Mouse (Mus musculus) embryonic stem cell, embryonic (primary cell): ENCODE measurements at regions not wholly inside any gene's neighbourhood (a gene's known extent, or its start where the extent isn't known, plus 50 kb on each side); places are given as distances from the start of the nearest gene placed in this dataset.

Experiments used
- CTCF ChIA-PET, 4 experiments: fragments of 300-600 bp in 2 of 4; fragments of 350-600 bp in 2 of 4; sonication (Branson Sonifier 250); formaldehyde crosslinking; loops; one replicate each; lab custom pipeline; 2022; ENCODE audit warnings: inconsistent platforms in 2 of 4; lab: Charles Lee
- POLR2A ChIA-PET, 4 experiments: fragments of 300-600 bp in 2 of 4; fragments of 350-600 bp in 2 of 4; sonication (Branson Sonifier 250); formaldehyde crosslinking; loops; one replicate each; lab custom pipeline; 2022; ENCODE audit warnings: antibody characterized with exemption in 4 of 4, inconsistent platforms in 1 of 4; lab: Charles Lee

DNA sequence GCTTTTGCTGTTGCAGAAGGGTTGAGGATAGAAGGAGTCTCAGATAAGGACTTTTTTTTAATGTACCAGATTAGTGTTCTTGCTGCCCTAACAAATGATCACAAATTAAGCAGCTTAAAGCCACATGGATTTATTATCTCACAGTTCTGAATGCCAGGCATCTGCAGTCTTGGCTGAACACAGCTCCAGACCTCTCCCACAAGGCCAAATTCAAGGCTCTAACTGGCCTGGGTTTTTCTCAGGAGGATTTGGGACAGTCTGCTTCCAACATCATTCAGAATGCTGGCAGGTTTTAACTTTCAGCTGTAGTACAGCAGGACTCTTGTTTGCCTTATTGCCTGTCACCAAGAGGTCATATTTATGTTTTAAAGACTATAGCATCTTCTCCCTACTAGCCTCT, 329.7 kb upstream of the Chrm2 start:
- ChIA-PET POLR2A (no interaction called here), CTCF (no interaction called here)

DNA sequence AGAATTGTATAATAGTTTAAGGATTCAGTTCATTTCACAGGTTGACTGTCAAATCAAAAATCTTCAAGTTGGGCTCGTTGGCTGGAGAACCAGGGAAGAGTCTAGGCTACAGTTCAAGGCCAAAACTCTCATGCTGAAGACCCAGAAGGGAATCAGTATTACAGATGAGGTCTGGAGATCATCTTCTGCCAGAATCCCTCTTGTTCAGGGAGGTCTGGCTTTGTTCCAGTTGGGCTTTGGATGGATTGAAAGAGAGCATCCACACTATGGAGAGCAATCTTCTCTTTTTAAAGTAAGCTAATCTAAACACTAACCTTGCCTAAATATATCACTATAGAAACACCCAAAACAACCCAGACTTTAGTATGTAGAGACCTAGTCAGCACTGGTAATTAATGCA, 327.5 kb upstream of the Chrm2 start:
- CTCF ChIA-PET = no interaction called here

DNA sequence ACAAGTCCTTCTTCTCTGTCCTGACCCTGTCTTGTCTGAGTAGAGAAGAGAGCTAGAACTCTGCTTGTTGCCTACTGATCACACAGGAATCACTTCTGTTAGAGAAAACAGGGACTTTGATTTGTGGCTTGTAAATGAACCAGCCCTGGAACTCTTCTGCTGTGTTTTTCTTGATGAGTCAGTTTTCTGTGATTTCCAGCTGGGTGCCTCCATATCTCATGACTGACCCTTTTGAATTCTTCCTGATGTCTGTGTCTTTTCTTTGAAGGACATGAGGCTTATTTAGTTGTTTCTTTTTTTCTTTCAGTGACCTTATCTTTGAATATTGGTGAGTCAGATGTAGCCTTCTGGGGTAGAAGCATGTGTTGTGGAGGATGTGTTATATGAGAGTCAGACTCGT, 323.0 kb upstream of the Chrm2 start:
- POLR2A ChIA-PET = no interaction called here
- CTCF ChIA-PET = no interaction called here

More for the DNA sequence above, 327.5 kb upstream of the Chrm2 start:
- POLR2A ChIA-PET = no interaction called here

DNA sequence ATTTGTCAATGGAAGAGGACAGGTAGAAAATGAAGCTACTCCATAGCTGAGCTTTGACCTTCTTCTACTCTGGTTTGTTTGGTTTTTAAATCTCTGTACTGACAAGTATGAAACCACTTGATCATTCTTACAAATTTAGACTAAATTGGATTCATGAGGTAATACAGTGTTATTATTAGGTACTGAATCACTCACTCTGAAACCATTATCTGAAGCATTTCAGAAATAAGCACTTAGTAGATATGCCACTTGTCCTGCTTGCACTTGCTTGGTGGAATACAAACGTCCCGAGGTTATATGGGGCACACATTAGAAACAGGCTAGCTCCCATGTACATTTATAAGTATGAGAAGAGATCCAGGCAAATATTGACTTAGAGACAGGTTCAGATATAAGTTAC, 319.2 kb upstream of the Chrm2 start:
- POLR2A ChIA-PET = no interaction called here
- CTCF ChIA-PET = no interaction called here

DNA sequence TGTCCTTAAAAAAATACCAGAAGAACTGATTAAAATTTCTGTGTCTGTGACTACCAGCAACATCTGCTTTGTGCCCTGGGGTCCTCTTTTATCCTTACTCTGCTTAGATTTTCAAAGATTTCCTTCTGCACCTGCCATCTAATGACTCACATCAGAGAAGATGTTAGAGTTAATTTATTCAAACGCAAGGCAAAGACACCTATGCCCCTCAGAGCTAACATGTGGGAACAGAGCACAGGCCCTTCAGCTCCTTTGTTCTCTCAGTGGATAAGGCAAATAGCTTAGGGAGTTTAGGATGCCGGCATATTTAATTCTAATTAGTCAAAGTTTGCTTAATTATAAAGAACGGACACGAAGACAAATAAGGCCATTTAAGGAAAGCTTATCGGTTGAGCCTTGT, 308.3 kb upstream of the Chrm2 start:
- ChIA-PET CTCF (interaction anchor here in 1 of 4 experiments (0.6 kb wide), 1 partner anchor 235 kb away, joined by 4 read pairs; no protein-coding TSS in a partner anchor), POLR2A (no interaction called here)

DNA sequence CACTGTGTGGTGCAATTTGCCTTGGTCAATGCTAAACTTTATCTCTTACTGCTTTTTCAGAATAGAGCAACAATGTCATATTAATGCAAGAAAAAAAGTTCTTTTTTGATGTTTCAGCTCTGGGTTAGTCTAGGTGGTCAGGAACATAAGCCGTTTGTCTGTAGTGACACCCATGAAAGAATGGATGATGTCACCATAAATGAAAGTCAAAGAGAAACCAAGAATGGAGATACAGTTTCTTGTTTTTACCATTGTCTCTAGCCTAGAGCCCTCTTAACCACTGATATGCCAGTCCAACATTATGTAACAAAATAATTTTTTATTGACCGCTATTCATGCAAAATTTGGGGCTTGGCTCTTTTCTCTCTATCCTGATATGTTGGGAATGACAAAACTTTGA, 294.3 kb upstream of the Chrm2 start:
- ChIA-PET CTCF (no interaction called here), POLR2A (no interaction called here)

DNA sequence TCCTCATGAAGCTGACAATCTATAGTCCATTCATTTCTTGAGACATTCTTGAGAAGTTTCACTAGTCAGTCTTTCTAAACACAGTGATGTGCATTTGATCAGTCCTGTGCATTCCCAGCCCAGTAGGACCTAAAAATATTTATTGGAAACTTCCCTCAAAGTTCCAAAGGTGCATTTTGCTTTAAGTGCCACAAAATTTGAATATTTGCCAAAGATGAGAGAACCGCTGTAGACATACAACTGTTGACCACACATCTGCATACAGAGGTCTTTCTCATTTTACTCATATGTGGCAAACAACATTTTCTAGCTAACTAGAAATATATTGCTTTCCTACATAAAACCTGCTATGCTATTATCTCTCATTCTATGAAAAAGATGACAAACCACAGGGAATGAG, 293.8 kb upstream of the Chrm2 start:
- ChIA-PET CTCF (no interaction called here), POLR2A (no interaction called here)

DNA sequence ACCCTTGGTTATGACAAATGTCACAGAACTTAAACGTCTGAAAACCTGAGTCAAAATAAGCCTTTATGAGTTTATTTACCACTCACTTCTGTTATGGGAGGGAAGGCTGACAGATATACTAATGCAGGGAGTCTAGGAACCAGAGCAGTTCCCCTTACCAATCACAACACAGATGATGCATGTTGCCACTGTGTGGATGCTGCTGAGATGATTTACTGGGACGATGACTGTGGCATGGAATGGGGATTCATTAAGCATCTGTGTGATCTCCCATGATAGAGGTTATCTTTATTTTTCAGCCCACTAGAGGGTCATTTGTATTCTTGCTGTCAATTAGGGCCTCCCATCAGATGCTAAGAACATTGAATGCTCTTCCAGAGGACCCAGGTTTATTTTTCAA, 290.5 kb upstream of the Chrm2 start:
- CTCF ChIA-PET = no interaction called here
- POLR2A ChIA-PET = no interaction called here

DNA sequence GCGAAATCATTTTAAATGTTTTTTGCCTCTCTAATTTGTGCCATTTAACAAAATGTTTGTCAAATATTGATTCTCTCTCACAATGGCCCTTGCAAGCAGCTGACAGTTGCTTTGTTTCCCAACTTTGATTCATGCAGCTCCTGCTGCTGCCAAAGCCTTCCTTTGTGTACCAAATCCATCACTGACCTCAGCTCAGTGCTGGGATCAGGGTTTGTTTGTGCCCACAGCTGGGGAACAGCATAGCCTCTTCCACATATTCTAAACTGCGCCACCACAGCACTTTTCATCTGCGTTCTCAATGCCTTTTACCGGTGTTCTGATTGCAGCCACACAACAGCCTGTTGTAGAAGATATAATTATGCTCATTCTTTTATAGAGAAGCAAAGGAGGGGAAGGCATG, 289.7 kb upstream of the Chrm2 start:
- ChIA-PET POLR2A (no interaction called here), CTCF (interaction anchor here in 1 of 4 experiments (0.6 kb wide), 1 partner anchor 154 kb away, joined by 3 read pairs; no protein-coding TSS in a partner anchor)

DNA sequence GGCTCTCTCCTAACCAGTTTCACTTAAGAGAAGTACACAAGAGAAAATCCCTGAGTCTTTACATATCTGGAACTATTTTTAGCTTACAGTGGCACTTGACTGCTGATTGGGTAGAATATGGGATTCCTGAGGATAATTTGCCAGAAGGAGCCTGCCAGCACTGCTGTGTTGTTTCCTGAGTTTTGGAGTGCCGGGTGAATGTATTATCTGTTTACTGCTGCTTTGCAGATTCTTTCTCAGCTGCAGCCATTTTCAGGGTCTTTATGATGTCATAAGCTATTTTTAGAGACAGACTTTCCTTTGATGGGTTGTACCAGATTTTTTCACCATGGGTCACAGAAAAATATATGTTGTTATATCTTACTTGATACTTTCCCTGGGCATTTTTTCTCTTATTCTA, 279.1 kb upstream of the Chrm2 start:
- POLR2A ChIA-PET = no interaction called here
- CTCF ChIA-PET = no interaction called here

DNA sequence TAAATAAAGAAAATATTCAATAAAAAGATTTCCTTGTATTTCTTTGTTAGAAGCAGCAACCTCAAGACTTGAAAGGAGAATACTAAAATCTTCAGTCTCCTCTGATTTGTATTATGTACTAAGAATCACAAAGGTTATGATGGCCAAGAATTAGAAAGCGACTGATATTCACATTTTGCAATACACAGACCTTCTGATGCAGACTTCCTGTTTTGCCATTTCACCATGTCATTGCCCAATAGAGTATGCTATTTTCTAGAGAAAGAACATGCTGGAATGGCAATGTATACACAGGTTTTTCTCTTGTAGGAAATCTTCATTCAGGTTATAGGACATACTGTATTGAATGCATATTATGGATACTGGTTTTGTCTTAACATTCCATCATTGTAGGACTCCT, 250.7 kb upstream of the Chrm2 start:
- POLR2A ChIA-PET = no interaction called here
- CTCF ChIA-PET = no interaction called here

DNA sequence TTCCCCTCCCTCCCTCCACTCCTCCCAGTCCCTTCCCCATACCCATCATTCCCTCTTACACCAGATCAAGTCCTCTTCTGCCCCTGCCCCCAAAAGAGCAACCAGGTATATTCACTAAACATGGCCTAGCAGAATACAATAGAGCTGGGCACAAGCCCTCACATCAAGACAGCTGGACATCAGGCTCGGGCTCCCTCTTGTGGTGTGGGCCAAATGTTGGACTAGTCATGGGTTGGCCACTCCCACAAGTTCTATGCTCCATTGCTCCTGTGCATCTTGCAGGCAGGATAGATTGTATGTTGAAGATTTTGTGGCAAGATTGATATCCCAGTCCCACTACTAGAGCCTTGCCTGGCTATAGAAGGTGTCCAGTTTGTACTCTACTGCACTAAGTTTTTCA, 240.6 kb upstream of the Chrm2 start:
- ChIA-PET POLR2A (no interaction called here), CTCF (no interaction called here)

DNA sequence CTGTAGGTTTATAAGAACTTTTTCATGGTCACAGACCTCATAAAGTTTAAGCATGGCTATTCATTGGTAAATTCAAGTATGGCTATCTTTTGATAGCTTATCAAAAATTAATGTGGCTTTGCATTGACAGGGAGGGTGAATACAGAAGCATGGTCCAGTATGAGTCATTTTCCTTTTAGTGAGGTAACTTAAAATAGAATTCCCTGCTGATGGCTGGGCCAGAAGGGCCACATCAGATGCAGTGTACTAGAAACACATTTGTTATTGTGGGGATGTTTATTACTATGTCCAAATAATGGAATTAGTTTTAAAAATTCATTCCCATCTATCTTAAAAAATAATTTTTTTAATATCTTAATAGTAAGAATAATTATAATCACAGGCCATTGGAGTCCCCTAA, 213.4 kb upstream of the Chrm2 start:
- CTCF ChIA-PET = no interaction called here
- POLR2A ChIA-PET = interaction anchor here in 1 of 4 experiments (0.5 kb wide), 1 partner anchor 77 kb away, joined by 4 read pairs; no protein-coding TSS in a partner anchor

DNA sequence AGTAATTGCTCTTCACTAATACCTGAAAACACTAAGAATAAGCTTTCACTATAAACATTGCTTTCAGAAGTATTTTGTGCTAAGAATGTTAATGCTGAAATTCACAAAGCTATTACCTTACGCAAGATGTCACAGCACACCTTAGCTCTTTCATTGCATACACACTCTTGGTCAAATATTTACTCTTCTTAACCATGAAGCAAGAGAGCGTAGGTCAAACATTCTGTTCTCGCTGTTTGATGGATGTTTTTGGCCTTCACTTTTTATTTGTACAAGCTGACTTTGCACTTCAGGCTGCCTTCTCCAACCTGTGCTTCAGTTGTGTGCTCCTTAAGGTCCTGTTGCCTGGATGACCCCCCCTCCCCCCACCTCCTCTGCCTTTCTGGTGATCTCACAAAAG, 212.8 kb upstream of the Chrm2 start:
- ChIA-PET POLR2A (no interaction called here), CTCF (no interaction called here)

DNA sequence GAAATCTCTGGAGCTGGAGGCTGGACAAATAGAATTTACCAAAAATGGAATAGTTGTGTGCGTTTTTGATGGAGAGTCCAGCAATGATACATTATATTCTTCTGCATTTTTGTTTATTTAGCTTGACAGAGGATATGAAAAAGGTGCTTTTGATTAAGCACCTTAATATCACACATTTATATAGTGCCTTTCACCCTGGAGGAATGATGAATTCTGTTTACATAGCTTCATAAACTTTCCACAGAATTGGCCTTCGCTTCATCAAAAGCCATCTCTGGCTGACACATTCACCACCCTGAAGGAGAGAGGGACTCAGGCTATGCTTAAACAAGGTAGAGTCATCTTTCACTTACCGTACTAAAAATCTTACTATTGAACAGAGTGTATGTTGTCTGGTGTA, 208.0 kb upstream of the Chrm2 start:
- CTCF ChIA-PET = no interaction called here

DNA sequence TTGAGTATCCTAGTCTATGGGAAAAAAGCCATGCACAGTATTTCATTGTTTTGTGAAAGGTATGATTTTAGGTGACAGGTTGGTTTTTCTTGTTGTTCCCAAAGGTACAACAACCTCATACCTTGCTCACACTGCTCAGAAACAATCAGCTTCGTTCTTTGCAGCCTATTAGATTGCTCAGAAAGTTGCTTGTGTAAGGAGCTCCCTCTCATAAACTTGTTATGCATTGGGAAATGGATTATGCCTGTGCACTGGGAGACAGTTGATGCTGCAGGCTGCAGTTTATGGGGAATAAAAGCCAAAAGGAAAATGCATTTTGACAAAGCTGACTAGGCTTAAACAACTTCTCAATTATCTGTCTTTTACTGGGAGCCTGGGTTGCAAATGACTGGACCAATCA, 205.2 kb upstream of the Chrm2 start:
- CTCF ChIA-PET = interaction anchor here in 1 of 4 experiments (0.9 kb wide), 1 partner anchor 178 kb away, joined by 4 read pairs; no protein-coding TSS in a partner anchor
- POLR2A ChIA-PET = no interaction called here

More for the DNA sequence above, 208.0 kb upstream of the Chrm2 start:
- POLR2A ChIA-PET = no interaction called here

DNA sequence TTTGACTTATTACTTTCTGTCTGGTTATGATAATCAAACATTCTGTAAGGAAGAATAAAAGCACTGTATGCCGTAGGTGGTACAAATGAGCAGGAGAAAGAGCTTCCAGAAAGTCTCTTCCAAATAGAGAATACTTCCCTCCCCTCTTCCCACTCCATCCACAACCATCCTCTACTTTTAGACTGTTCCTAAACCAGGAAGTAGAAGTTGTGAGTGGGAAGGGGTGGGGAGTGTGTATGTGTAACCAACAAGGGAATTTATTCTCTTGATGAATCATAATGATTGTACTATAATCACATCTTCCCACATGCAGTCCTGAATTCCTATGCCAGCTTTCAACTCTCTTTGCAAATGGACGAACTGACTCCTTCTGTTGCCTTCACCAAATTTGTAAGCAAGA, 181.2 kb upstream of the Chrm2 start:
- POLR2A ChIA-PET = no interaction called here
- CTCF ChIA-PET = no interaction called here

DNA sequence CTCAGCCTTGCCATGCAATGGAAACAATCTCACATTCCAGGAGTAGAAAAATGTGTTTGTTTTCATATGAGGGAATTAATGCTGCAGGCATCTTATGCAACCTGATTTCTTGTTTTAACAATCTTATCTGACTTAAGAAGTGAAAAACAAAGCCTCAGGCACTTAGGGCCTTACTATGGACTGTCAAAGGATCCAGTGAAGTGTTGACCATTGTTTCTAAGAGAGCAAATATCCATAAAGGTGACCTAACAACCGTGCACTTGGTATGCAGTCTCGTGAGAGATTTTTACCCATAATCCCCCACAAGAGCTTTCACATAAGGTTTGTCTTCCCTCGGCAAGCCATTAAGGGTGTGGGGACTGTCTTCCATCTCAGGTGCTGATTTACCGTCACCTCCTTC, 166.6 kb upstream of the Chrm2 start:
- ChIA-PET CTCF (no interaction called here), POLR2A (interaction anchor here in 1 of 4 experiments (0.6 kb wide), 1 partner anchor 547 kb away, joined by 5 read pairs; no protein-coding TSS in a partner anchor)

DNA sequence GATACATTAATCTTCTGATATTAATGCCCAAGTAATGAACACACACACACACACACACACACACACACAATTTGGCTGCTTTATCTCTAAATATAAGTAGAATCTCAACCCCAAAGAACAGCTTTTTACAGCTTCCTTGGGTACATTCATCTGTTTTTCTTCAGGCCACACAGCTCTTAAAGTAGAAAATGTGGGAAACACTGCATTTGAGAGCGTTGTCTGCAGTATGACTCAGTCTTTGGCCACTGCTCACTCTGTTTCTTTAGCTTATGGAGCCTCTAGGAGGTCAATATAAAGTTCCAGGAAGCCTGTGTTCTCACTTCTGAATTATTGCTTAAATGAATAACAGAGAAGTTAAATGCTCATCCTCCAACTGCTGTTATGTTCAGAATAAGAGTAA, 153.4 kb upstream of the Chrm2 start:
- ChIA-PET CTCF (no interaction called here), POLR2A (no interaction called here)

DNA sequence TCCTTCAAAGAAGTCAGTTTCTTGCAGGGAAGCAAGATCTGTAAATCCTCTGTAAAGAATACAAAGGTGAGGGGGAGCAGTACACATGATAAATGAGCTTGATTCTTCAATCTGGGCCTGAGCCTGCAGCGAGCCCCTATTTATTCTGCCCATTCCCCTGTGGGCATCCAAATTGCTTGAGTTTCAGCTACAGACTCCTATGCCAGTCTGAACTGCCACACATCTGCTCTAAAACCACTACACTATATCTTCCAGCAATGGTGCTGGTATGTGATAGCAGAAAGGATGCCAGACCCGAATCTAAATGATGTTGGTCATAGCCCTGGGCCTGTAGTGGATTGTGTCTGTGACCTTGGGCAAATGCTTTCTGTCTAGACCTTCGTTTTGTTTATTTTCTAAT, 140.9 kb upstream of the Chrm2 start:
- ChIA-PET POLR2A (no interaction called here), CTCF (no interaction called here)

DNA sequence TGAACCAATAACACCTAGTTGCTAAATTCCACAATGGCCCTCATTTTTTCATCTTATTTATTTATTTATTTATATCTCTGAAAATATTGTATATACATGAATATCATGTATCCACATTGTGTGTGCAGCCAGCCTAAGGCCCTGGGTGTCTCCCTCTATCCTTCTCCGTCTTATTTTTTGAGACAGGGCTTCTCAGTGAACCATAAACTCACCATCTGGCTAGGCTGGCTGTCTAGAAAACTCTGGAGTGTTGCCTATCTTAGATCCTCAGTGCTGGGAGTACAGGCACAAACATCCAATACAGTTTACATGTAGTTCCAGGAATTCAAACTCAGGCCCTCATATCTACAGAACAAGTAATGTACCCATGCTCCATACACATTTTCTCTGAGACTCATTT, 139.7 kb upstream of the Chrm2 start:
- CTCF ChIA-PET = no interaction called here
- POLR2A ChIA-PET = no interaction called here

DNA sequence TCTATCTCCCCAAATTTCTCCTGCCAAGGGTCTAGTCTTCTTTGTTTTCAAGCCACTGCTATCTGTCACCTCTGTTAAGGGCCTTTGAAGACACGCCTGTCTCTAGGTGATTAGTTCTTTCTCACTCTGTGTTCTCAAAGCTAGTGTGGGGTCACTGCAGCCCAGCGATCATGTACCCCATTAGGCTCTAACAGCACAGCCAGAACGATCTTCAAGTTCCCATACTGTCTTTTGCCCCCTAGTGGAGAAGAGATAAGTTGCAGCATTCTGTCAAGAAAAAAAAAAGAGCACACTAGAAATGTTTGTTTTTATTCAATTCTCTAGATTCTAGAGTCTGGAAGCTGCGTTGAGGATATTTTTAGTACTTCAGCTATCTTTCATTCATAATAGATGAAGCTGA, 138.8 kb upstream of the Chrm2 start:
- CTCF ChIA-PET = interaction anchor here in 3 of 4 experiments (0.6 to 1.3 kb wide), 8 partner anchors 23 to 869 kb away, joined by 3 to 6 read pairs (median 3); no protein-coding TSS in a partner anchor
- POLR2A ChIA-PET = no interaction called here
